Mouse (Mus musculus): ENCODE data around the gene Fam19a5.

The Fam19a5 gene

GRCm38 (mm10) chr15:87597149-87597548 is 53.0 kb downstream of the Fam19a5 start:
- DNase-seq, result no peak

- DNase-seq, result no peak
Observed at GRCm38 (mm10) chr15:87597766-87598165, 53.7 kb downstream of the Fam19a5 start.

- no peak for DNase-seq
Observed at GRCm38 (mm10) chr15:87598636-87599035, 54.5 kb downstream of the Fam19a5 start.

- DNase-seq, result no peak
Observed at GRCm38 (mm10) chr15:87603316-87603715, 59.2 kb downstream of the Fam19a5 start.

- DNase-seq, result no peak
Observed at GRCm38 (mm10) chr15:87605504-87606280, 61.6 kb downstream of the Fam19a5 start.

GRCm38 (mm10) chr15:87606702-87607101 is 62.6 kb downstream of the Fam19a5 start:
- DNase-seq, result no peak

- DNase-seq, result no peak
Observed at GRCm38 (mm10) chr15:87609236-87609635, 65.1 kb downstream of the Fam19a5 start.

GRCm38 (mm10) chr15:87623966-87624609 is 80.0 kb downstream of the Fam19a5 start:
- DNase-seq, result no peak

GRCm38 (mm10) chr15:87624610-87625091 is 80.6 kb downstream of the Fam19a5 start:
- DNase-seq, result no peak

- DNase-seq, result no peak
Observed at GRCm38 (mm10) chr15:87625236-87626023, 81.3 kb downstream of the Fam19a5 start.

GRCm38 (mm10) chr15:87635272-87635671 is 91.2 kb downstream of the Fam19a5 start:
- DNase-seq, result no peak

GRCm38 (mm10) chr15:87636407-87636806 is 92.3 kb downstream of the Fam19a5 start:
- no peak for DNase-seq

- no peak for DNase-seq
Observed at GRCm38 (mm10) chr15:87637234-87637633, 93.1 kb downstream of the Fam19a5 start.

GRCm38 (mm10) chr15:87638270-87638669 is 94.2 kb downstream of the Fam19a5 start:
- DNase-seq, result no peak

GRCm38 (mm10) chr15:87646313-87647061 is 102.4 kb downstream of the Fam19a5 start:
- DNase-seq, result no peak

- DNase-seq, result no peak
Observed at GRCm38 (mm10) chr15:87649651-87650050, 105.6 kb downstream of the Fam19a5 start.

- no peak for DNase-seq
Observed at GRCm38 (mm10) chr15:87654551-87654950, 110.5 kb downstream of the Fam19a5 start.

- no peak for DNase-seq
Observed at GRCm38 (mm10) chr15:87656496-87657155, 112.5 kb downstream of the Fam19a5 start.

- DNase-seq, result no peak
Observed at GRCm38 (mm10) chr15:87659729-87660128, 115.6 kb downstream of the Fam19a5 start.

- no peak for DNase-seq
Observed at GRCm38 (mm10) chr15:87661954-87662353, 117.9 kb downstream of the Fam19a5 start.

- DNase-seq, result no peak
Observed at GRCm38 (mm10) chr15:87666041-87666750, 122.1 kb downstream of the Fam19a5 start.
